Mouse (Mus musculus): ENCODE measurements around the gene Atp10a.

DNA sequence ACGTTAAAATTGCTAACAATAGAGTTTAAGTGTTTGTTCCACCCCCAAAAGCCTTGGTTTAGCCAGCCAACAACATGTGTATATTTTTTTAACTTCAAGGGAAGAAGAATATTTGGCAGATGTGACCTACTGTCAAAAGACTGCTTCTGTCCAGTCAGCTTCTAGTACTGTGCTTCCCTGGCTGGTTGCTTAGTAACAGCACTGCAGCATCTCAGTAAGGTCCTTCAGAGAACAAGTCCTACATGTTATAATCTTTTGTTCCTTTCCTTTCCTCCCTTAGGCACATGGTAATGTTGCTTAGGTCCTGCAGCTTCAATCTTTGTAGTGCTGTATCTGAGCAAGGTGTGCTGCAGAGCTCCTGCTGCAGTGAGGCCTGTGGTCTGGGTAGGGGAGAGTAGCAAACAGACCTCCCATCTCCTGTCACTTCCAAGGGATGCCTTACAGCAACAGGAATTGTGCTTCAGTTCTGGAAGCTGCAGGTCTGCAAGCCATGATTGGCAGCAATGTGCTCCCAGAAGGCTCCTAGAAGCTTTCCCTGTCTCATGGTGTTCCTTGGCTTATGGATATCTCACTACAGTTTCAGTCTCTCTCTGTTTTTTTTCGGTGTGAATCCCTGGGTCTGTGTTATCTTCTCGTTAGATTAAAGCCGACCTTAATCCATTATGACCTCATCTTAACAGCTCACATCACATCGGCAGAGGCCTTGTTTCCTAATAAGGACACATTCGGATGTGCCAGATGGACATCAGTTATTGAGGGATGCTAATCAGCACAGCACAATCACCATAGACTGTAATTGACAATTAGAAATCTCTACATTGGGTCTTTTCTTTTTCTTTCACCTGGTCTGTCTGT lies 34.3 kb downstream of the Atp10a start:
- no peak for TF ChIP-seq CTCF (IDR thresholded peaks at IDR 0.05; ENCODE audit: extremely low read depth, insufficient read depth, low read length)
- no peak for TF ChIP-seq POLR2A (IDR thresholded peaks at IDR 0.05; ENCODE audit: extremely low read depth, insufficient read depth, low read length)
